Mouse (Mus musculus) forebrain, embryonic 15.5 days (tissue): ENCODE results near the gene Sema3g. TPM values are rescaled to one million over a fixed set of nuclear protein-coding genes. Genes with fewer than 3 reads are reported as not detected.

Source experiments
- ATAC-seq: fragments of 200-750 bp; cut with Nextera tagmentation; replicated peaks from 2 replicates; pipeline ENCODE4 v1.8.0; 2017; ENCODE audit warnings: mild to moderate bottlenecking, moderate TSS enrichment, moderate library complexity
- H3K27ac ChIP-seq: fragments of 300-500 bp; sonication (generic); replicated peaks from 2 replicates; pipeline ENCODE4 v1.5.1; 2015; ENCODE audit warnings: mild to moderate bottlenecking, inconsistent platforms
- H3K27me3 ChIP-seq: fragments of 300-500 bp; sonication (generic); 2 replicates; pipeline ENCODE4 v1.6.1; 2015; ENCODE audit warnings: inconsistent platforms
- H3K36me3 ChIP-seq: fragments of 300-500 bp; sonication (generic); 2 replicates; pipeline ENCODE4 v1.6.1; 2015; ENCODE audit warnings: mild to moderate bottlenecking, inconsistent platforms
- H3K4me1 ChIP-seq: fragments of 300-500 bp; sonication (generic); 2 replicates; pipeline ENCODE4 v1.6.1; 2015; ENCODE audit warnings: inconsistent platforms
- H3K4me2 ChIP-seq: fragments of 300-500 bp; sonication (generic); replicated peaks from 2 replicates; pipeline ENCODE4 v1.6.1; 2015; ENCODE audit warnings: mild to moderate bottlenecking, inconsistent platforms
- H3K4me3 ChIP-seq: fragments of 300-500 bp; sonication (generic); 2 replicates; pipeline ENCODE4 v1.5.1; 2015; ENCODE audit warnings: mild to moderate bottlenecking, inconsistent platforms
- H3K9ac ChIP-seq: fragments of 300-500 bp; sonication (generic); replicated peaks from 2 replicates; pipeline ENCODE4 v1.6.1; 2015; ENCODE audit warnings: mild to moderate bottlenecking, inconsistent platforms
- H3K9me3 ChIP-seq: fragments of 300-500 bp; sonication (generic); 2 replicates; pipeline ENCODE4 v1.6.1; 2016; ENCODE audit warnings: inconsistent platforms
- WGBS: fragments of 180-500 bp; shearing (Covaris S2); methylation state at CpG from one replicate; pipeline ENCODE4 v1.1.7; 2015; ENCODE audit warnings: mixed read lengths; 5-methylcytosine and 5-hydroxymethylcytosine counted together
- polyA plus RNA-seq: library from polyadenylated mRNA; unstranded; fragments of >200 nt; fragmentation: Nextera tagmentation; extraction: Ambion mirVana; gene quantifications from 2 replicates; pipeline ENCODE4 v1.2.1, GENCODE M21; 2015

Gene Sema3g
- polyA plus RNA-seq = 0.53 and 0.61 TPM in 2 replicates

DNA sequence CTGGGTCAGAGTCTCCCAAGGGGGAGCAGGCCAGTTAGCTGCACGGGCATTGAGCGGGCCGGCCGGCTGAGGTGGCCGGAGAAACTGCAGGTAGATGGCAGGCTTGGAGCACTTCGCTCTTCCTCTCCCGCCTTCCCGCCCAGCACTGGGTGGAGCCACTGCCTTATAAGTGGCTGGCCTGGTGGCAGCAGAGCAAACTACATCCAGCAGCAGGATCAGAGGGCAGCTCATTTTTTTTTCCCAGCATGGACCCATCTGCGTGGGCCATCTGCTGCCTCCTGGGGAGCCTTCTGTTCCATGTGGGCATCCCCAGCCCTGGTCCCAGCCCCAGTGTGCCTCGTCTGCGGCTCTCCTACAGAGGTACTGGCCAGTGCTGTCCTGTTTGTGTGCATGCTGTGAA lies at the start of gene Sema3g:
TSS of gene Sema3g (plus strand) at position 195 of the 400 bp plus-strand sequence.
- ATAC-seq = peak; percentile 47; the same call in 1 of the 2 replicates
- no peak within 1 kb of the TSS for H3K27ac ChIP-seq

DNA sequence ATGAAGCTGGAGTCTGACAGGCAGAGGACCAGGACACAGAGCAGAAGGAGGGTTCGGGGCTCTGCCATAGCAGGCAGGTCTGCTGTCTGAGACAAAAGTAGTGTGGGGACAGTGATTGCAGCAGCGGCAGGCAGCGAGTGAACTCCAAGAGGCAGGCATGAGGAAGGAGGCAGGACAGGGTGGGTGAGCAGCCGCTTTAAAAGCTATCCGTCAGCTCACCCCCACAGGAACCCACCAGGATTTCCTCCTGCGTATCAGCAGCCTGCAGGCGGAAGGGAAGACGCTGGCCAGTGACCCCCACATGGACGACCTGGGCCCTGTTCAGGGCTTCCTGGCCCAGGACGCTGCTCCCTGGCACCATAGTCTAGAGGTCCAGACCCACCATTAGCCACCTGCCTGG lies 49.2 kb upstream of the Sema3g start, which contains the start of gene Stab1:
TSS of gene Stab1 (minus strand) at position 217 of the 400 bp plus-strand sequence.
- H3K4me2 ChIP-seq = no peak within 1 kb of the TSS
- H3K4me1 ChIP-seq = peaks cover 13% of the 10 kb centered on the region; the same call in 1 of the 2 replicates

More for the DNA sequence above, at the start of gene Sema3g:
- no peak within 1 kb of the TSS; the same call in 1 of the 2 replicates for H3K9ac ChIP-seq
- H3K4me1 ChIP-seq = peaks cover 13% of the 10 kb centered on the region; the same call in 1 of the 2 replicates
- no peaks in the 10 kb centered on the region for H3K36me3 ChIP-seq
- no peaks in the 10 kb centered on the region for H3K9me3 ChIP-seq
- 9% methylated on average over 11 of the region's 11 CpGs for WGBS
- H3K4me2 ChIP-seq = no peak within 1 kb of the TSS
- H3K4me3 ChIP-seq = no peak within 1 kb of the TSS
- no peaks in the 10 kb centered on the region for H3K27me3 ChIP-seq

DNA sequence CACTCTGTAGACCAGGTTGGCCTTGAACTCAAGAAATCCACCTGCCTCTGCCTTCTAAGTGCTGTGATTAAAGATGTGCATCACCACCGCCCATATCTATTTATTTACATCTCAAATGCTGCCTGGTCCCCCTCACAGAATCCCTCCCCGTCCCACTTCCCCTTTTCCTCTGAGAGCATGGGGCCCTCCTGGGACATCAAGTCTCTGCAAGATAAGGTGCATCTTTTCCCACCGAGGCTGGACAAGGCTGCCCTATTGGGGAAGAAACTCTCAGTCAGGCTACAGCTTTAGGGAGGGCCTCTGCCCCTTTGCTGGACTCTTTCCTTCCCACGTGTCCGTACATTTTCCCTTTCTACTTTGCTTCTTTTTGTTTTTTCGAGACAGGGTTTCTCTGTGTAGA lies 48.2 kb upstream of the Sema3g start:
- Histone ChIP-seq H3K36me3 (peaks cover 42% of the 10 kb centered on the region), H3K9me3 (no peaks in the 10 kb centered on the region), H3K4me3 (no peak overlapping the region), H3K27me3 (no peaks in the 10 kb centered on the region), H3K4me2 (no peak overlapping the region), H3K4me1 (peaks cover 13% of the 10 kb centered on the region; the same call in 1 of the 2 replicates), H3K9ac (no peak overlapping the region), H3K27ac (peak overlapping the region; percentile 17; the same call in 1 of the 2 replicates)
- 85% methylated on average over 6 of the region's 6 CpGs for WGBS
- no peak for ATAC-seq

More for the DNA sequence above, 49.2 kb upstream of the Sema3g start, which contains the start of gene Stab1:
- H3K9ac ChIP-seq = no peak within 1 kb of the TSS
- no peak within 1 kb of the TSS for H3K4me3 ChIP-seq
- WGBS = 60% methylated on average over 10 of the region's 10 CpGs
- H3K27me3 ChIP-seq = no peaks in the 10 kb centered on the region
- peaks cover 33% of the 10 kb centered on the region for H3K36me3 ChIP-seq
- no peaks in the 10 kb centered on the region for H3K9me3 ChIP-seq
- 0 out of 2 replicates have a peak within 1 kb of the TSS, but pooled peaks have one; percentile 22 for H3K27ac ChIP-seq
- no peak for ATAC-seq

DNA sequence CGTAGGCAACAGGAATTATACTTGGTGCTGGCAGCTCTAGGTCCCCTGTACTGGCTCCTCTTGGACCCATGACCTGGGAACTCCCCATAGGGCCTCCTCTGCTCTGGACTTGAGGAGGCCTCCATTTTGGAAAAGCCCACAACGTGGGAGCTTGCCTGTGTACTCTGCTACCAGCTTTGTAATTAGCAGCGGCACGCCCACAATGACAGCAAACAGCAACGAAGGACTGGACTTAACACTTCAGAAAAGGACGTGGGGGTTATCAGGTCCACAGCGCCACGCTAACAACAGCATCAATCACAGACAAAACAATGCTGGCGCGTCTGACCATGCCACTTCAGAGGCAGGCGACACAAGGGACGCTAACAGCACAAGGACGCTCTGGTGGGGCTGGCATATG lies 46.7 kb upstream of the Sema3g start:
- H3K4me3 ChIP-seq = no peak overlapping the region
- 81% methylated on average over 13 of the region's 13 CpGs for WGBS
- no peak overlapping the region for H3K9ac ChIP-seq
- H3K27me3 ChIP-seq = no peaks in the 10 kb centered on the region
- H3K4me1 ChIP-seq = peaks cover 10% of the 10 kb centered on the region; the same call in 1 of the 2 replicates
- H3K36me3 ChIP-seq = peaks cover 57% of the 10 kb centered on the region
- no peak for ATAC-seq
- no peak overlapping the region for H3K4me2 ChIP-seq
- no peaks in the 10 kb centered on the region for H3K9me3 ChIP-seq
- 0 out of 2 replicates have a peak overlapping the region, but pooled peaks have one; percentile 8 for H3K27ac ChIP-seq

DNA sequence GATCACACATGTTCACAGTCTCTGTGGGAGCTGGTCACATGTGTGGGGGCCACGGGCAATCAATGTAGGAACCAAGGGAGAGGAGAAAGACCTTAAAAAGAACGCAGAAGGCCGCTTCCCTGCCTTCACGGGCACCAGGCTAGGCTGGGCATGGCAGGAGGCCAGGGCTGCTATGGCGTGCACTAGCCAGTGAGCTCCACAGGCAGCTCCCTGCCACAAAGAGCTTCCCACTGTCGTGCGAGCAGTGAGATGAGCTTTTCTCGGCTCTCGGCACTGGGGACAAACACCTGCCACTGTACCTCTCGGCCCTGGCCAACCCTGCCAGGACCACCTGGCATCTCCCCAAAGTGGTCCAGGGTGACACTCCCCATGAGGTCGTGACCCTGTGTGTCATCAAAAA lies 46.3 kb upstream of the Sema3g start:
- Histone ChIP-seq H3K4me2 (no peak overlapping the region), H3K27ac (0 out of 2 replicates have a peak overlapping the region, but pooled peaks have one; percentile 8), H3K4me1 (peaks cover 8% of the 10 kb centered on the region; the same call in 1 of the 2 replicates), H3K9me3 (no peaks in the 10 kb centered on the region), H3K27me3 (no peaks in the 10 kb centered on the region), H3K36me3 (peaks cover 61% of the 10 kb centered on the region), H3K9ac (no peak overlapping the region), H3K4me3 (no peak overlapping the region)
- no peak for ATAC-seq
- 71% methylated on average over 11 of the region's 11 CpGs for WGBS

DNA sequence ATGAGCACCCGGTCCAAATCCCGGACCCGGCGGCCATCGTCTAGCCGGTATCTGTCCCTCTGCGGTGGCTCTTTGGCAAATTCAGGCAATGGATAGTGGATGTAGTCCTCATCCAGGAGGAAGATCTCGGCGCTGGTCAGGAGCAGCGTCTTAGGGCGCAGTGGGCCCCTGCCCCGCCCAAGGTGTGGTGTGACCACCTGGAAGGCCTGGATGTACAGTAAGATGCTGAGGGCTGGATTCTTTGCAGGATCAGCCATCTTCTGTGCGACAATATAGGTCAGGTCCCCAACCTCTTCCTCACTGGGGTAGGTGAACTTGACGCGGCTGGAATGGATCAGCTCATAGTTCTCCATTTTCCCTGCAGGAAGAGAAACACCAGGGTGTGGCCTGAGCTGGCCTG lies 45.8 kb upstream of the Sema3g start:
- Histone ChIP-seq H3K27me3 (no peaks in the 10 kb centered on the region), H3K36me3 (peaks cover 66% of the 10 kb centered on the region), H3K4me1 (peaks cover 4% of the 10 kb centered on the region; the same call in 1 of the 2 replicates), H3K27ac (no peak overlapping the region), H3K9me3 (no peaks in the 10 kb centered on the region), H3K4me2 (no peak overlapping the region), H3K4me3 (no peak overlapping the region), H3K9ac (no peak overlapping the region)
- no peak for ATAC-seq
- 96% methylated on average over 15 of the region's 15 CpGs for WGBS

DNA sequence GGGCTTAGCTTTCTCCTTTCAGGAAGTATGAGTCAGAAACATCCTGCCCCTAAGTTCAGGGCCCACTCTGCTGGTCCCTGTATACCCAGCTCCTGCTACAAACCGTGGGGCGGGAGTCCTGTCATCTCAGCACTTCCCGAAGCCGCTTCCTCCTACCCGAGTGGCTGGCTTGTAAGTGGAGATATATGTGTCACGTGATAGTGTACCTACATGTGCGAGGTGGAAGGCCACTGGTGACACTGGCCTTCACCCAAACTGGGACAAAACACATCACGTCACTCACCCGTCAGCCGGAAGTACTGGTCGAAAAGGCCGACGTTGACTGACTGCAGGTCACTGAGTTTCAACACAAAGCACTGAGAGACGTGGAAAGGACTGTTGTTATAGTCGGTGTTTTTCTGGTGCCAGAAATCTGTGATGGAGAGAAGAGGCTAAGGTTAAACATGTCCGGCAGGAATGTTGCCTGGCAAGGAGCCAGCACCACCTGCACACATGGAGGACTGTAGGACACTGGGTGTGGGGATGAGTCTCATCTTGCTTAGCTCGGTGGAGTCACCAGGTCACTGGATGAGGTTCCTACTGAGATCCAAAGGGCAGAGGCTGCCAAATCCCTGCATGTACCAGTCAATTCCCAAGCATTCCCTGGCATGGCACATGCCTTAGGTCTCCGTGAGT lies 44.7 kb upstream of the Sema3g start:
- 89% methylated on average over 18 of the region's 18 CpGs for WGBS
- H3K4me2 ChIP-seq = no peak overlapping the region

DNA sequence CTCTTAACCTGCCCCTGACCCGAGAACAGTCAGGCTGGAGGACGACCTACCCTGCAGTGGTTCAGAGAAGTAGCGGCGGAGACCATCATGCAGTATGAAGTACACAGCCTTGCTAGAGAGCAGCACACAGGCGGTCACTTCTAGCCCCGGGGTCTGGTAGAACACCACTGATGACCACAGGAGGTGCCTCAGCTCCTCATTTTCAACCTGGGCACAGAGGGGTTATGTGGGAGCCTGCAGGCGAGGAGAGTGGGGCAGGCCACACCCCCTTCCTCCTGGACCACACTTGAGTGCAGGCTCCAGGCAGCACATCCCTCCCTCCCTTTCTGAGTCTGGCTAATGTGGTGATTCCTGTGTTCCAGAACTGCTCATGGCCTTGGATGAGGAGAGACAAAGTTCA lies 44.1 kb upstream of the Sema3g start:
- Histone ChIP-seq H3K4me2 (no peak overlapping the region), H3K27ac (no peak overlapping the region)
- 90% methylated on average over 7 of the region's 7 CpGs for WGBS

More for the DNA sequence above, 44.7 kb upstream of the Sema3g start:
- Histone ChIP-seq H3K27ac (no peak overlapping the region), H3K4me3 (no peak overlapping the region), H3K9ac (no peak overlapping the region), H3K27me3 (no peaks in the 10 kb centered on the region), H3K9me3 (no peaks in the 10 kb centered on the region), H3K4me1 (no peaks in the 10 kb centered on the region), H3K36me3 (peaks cover 77% of the 10 kb centered on the region)
- ATAC-seq = no peak

DNA sequence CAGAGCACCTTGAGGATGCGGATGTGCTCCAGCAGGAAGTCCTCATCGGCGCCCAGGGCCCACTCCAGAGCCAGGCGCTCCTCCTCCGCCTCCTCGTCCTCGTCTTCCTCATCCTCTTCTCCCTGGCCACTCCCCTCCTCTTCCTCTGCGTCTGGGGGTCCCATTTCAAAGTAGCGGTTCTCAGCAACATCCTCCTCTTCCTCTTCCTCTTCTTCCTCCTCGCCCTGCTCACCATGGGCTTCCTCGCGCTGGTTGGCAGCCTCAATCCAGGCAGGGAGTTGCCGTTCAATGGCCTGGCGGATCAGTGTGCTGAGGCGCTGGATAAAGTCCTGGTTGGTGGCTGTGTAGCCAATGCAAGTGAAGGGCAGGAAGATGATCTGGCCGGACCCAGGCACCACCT lies 40.4 kb upstream of the Sema3g start:
- Histone ChIP-seq H3K4me3 (no peak overlapping the region), H3K4me2 (no peak overlapping the region), H3K27ac (no peak overlapping the region), H3K36me3 (peaks cover 94% of the 10 kb centered on the region), H3K4me1 (no peaks in the 10 kb centered on the region), H3K27me3 (no peaks in the 10 kb centered on the region), H3K9me3 (no peaks in the 10 kb centered on the region), H3K9ac (no peak overlapping the region)
- ATAC-seq = no peak
- WGBS = 91% methylated on average over 16 of the region's 16 CpGs

More for the DNA sequence above, 44.1 kb upstream of the Sema3g start:
- Histone ChIP-seq H3K9ac (no peak overlapping the region), H3K27me3 (no peaks in the 10 kb centered on the region), H3K4me1 (no peaks in the 10 kb centered on the region), H3K9me3 (no peaks in the 10 kb centered on the region), H3K36me3 (peaks cover 80% of the 10 kb centered on the region), H3K4me3 (no peak overlapping the region)
- ATAC-seq = no peak

DNA sequence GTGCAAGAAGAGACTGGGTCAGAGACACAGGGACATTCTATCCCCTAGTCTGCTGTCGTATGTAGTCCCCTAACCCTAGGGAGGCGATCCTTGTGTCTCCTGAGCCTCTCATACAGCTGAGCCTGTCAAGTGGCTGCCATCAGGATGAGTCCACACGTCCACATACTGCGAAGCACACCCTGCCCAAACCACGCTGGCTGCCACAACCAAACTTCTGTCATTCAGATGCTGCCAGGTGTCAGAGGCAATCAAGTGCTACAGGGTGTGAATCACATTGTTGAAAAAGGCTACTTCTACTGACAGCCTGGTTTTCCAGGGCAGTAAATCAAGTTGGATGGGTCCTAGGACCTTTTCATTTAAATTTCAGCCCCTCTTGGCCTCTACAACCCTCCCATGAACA lies 39.9 kb upstream of the Sema3g start:
- H3K4me2 ChIP-seq = no peak overlapping the region
- WGBS = 91% methylated on average over 5 of the region's 5 CpGs
- H3K27ac ChIP-seq = no peak overlapping the region
- no peaks in the 10 kb centered on the region for H3K4me1 ChIP-seq
- H3K36me3 ChIP-seq = peaks cover 94% of the 10 kb centered on the region
- ATAC-seq = no peak
- H3K4me3 ChIP-seq = no peak overlapping the region
- no peak overlapping the region for H3K9ac ChIP-seq
- no peaks in the 10 kb centered on the region for H3K27me3 ChIP-seq
- H3K9me3 ChIP-seq = no peaks in the 10 kb centered on the region

DNA sequence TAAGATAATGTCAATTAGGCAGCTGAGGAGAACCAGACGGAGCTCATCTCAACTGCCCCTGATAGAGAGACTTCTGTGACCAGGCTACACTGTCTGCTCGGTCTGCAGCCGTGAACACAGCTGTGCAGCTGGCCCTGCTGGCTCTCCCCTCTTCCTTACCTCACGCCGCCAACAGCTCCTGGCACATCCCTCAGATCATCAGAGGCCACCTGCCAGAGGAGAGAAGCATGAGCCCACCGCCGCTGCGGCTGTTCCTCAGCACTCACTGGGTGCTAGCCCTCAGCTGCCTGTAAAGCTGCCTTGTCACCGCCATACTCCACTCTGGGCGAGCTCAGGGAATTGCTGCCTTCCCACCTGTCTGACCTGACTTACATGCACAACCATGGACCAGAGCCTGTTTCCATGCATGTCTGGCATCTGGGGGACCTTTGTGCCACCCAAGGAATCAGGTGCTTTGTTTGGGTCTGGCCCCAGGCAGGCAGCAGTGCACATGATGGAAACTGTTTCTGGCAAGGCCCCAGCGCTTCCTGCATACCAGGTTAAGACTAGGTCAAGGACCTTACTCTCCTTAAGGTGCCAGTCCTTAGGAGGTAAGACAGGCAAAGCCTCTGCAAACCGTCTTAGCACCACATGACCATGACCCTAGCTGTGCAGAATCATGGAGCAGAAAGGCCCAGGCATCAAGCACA lies 37.8 kb upstream of the Sema3g start:
- H3K9ac ChIP-seq = no peak overlapping the region
- ATAC-seq = no peak
- no peaks in the 10 kb centered on the region for H3K27me3 ChIP-seq
- H3K4me3 ChIP-seq = no peak overlapping the region
- WGBS = 86% methylated on average over 12 of the region's 12 CpGs
- no peak overlapping the region for H3K4me2 ChIP-seq
- no peaks in the 10 kb centered on the region for H3K4me1 ChIP-seq
- no peaks in the 10 kb centered on the region for H3K9me3 ChIP-seq
- H3K36me3 ChIP-seq = peaks cover 95% of the 10 kb centered on the region
- H3K27ac ChIP-seq = no peak overlapping the region

DNA sequence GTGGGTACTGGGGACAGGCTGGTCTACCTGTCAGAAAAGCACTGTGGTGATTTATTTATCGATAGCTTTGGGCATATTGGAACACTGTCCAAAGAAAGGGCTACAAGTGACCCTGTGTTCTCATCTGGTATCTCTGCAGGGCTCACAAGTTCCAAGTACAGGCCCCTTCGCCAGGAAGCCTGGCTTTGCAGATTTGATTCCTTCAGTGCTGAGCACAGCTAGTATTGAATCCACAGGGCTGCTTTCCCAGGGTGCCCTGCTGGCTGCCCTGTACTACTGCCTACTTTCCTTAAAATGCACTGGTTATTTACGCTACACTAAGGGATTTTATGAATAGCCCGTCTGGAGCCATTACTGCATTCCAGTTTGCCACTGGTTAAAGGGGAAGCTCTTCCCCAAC lies 36.1 kb upstream of the Sema3g start:
- Histone ChIP-seq H3K27ac (no peak overlapping the region), H3K27me3 (no peaks in the 10 kb centered on the region), H3K4me3 (no peak overlapping the region), H3K4me1 (no peaks in the 10 kb centered on the region), H3K4me2 (no peak overlapping the region), H3K9ac (no peak overlapping the region), H3K9me3 (no peaks in the 10 kb centered on the region), H3K36me3 (peaks cover 95% of the 10 kb centered on the region)
- 84% methylated on average over 4 of the region's 4 CpGs for WGBS
- ATAC-seq = no peak
